Mouse (Mus musculus): Measurements from ENCODE around the gene Zbtb8a. TPM values are rescaled to one million over a fixed set of nuclear protein-coding genes. Genes with fewer than 3 reads are reported as not detected.

Zbtb8a gene
- total and polyA plus RNA-seq, 3 experiments, result 0.89 to 1.6 TPM; not detected in 1

GRCm38 (mm10) chr4:129385685-129386084, 7.8 kb upstream of the Zbtb8a start (continued):
- no peak for TF ChIP-seq GATA1 (IDR thresholded peaks at IDR 0.05; ENCODE audit: low read depth, low read length)
- no peak for TF ChIP-seq EP300 (IDR thresholded peaks at IDR 0.05; ENCODE audit: low read depth in 1 of 2, low read length in 2 of 2)
- TF ChIP-seq MAX (IDR thresholded peaks at IDR 0.05; ENCODE audit: low read length), result no peak
- no peak for TF ChIP-seq USF2 (IDR thresholded peaks at IDR 0.05; ENCODE audit: borderline replicate concordance in 1 of 2, insufficient read depth in 1 of 2, low read depth in 1 of 2, low read length in 2 of 2)
- no peak for TF ChIP-seq MXI1 (IDR thresholded peaks at IDR 0.05; ENCODE audit: low read depth, low read length)
- peak; percentile 17 for TF ChIP-seq SIN3A (IDR thresholded peaks at IDR 0.05; ENCODE audit: low read length)

GRCm38 (mm10) chr4:129384440-129384839, 6.5 kb upstream of the Zbtb8a start:
- no peak for DNase-seq (ENCODE audit: low read depth, low spot score)
- H3K9me3 ChIP-seq (replicated peaks; ENCODE audit: insufficient read depth, low read length), result no peaks in the 10 kb centered on the region
- no peaks in the 10 kb centered on the region for H3K27me3 ChIP-seq (ENCODE audit: control insufficient read depth in 1 of 2, insufficient read depth in 2 of 2, low read length in 2 of 2)
- no peak overlapping the region for H3K9ac ChIP-seq (ENCODE audit: control insufficient read depth, low read depth, low read length, poor library complexity, severe bottlenecking)
- H3K4me3 ChIP-seq (ENCODE audit: control insufficient read depth in 1 of 2, insufficient read depth in 1 of 2, low read depth in 2 of 2, low read length in 2 of 2), result no peak overlapping the region
- H3K4me1 ChIP-seq (ENCODE audit: control insufficient read depth in 1 of 2, insufficient read depth in 2 of 2, low read length in 2 of 2), result peaks cover 2 to 24% of the 10 kb centered on the region in 2 experiments; a peak in 3 of 4 replicates
- TF ChIP-seq RAD21 (IDR thresholded peaks at IDR 0.05; ENCODE audit: low read depth, low read length) (no peak), POLR2AphosphoS5 (IDR thresholded peaks at IDR 0.05; ENCODE audit: borderline replicate concordance, low read depth, low read length) (no peak), MAX (IDR thresholded peaks at IDR 0.05; ENCODE audit: low read length) (no peak), CTCF (IDR thresholded peaks at IDR 0.05 in 2 of 3, conservative IDR thresholded peaks at IDR 0.05 in 1 of 3; ENCODE audit: control insufficient read depth in 1 of 3, insufficient read depth in 1 of 3, low read depth in 2 of 3, low read length in 3 of 3, poor library complexity in 1 of 3, severe bottlenecking in 1 of 3) (no peak), BHLHE40 (IDR thresholded peaks at IDR 0.05; ENCODE audit: borderline replicate concordance, low read depth, low read length) (no peak), MYB (IDR thresholded peaks at IDR 0.05; ENCODE audit: low read depth, low read length) (no peak), ZNF384 (IDR thresholded peaks at IDR 0.05; ENCODE audit: low read depth, low read length) (no peak), E2F4 (IDR thresholded peaks at IDR 0.05; ENCODE audit: borderline replicate concordance, low read depth, low read length) (no peak), POLR2A (IDR thresholded peaks at IDR 0.05; ENCODE audit: control insufficient read depth in 1 of 2, insufficient read depth in 1 of 2, low read depth in 1 of 2, low read length in 2 of 2, poor library complexity in 1 of 2) (no peak), NRF1 (IDR thresholded peaks at IDR 0.05; ENCODE audit: insufficient read depth, low read depth, low read length, poor library complexity, severe bottlenecking) (no peak), RCOR1 (IDR thresholded peaks at IDR 0.05; ENCODE audit: low read depth, low read length) (no peak), MYC (IDR thresholded peaks at IDR 0.05; ENCODE audit: low read depth, low read length) (no peak), MAFK (IDR thresholded peaks at IDR 0.05; ENCODE audit: borderline replicate concordance, low read depth, low read length) (no peak), EP300 (IDR thresholded peaks at IDR 0.05; ENCODE audit: low read depth in 1 of 2, low read length in 2 of 2) (no peak), POLR2AphosphoS2 (IDR thresholded peaks at IDR 0.05; ENCODE audit: low read length) (no peak)
- H3K36me3 ChIP-seq (ENCODE audit: control insufficient read depth in 1 of 2, insufficient read depth in 2 of 2, low read length in 2 of 2), result peaks cover 0 to 10% of the 10 kb centered on the region in 2 experiments; a peak in 2 of 4 replicates
- H3K79me2 ChIP-seq (ENCODE audit: control insufficient read depth, insufficient read depth, low read length, poor library complexity), result no peaks in the 10 kb centered on the region
- H3K27ac ChIP-seq (ENCODE audit: control insufficient read depth, low read depth, low read length), result no peak overlapping the region

Measured in MEL (cell line).